Mouse (Mus musculus) thymus, adult 2 months (tissue): ENCODE measurements around the gene Amfr.

Experiments used
- CTCF ChIP-seq: fragments of 200-500 bp; IDR thresholded peaks from 2 replicates; pipeline ENCODE4 v1.5.1; 2012; ENCODE audit warnings: mild to moderate bottlenecking, control low read depth, low read length, moderate library complexity, borderline replicate concordance; ENCODE audit not compliant: control insufficient read depth, poor library complexity, insufficient read depth; ENCODE audit errors: extremely low read depth
- POLR2A ChIP-seq: fragments of 200-500 bp; IDR thresholded peaks from 2 replicates; pipeline ENCODE4 v1.6.1; 2012; ENCODE audit warnings: mild to moderate bottlenecking, low read length, control low read depth, moderate library complexity; ENCODE audit not compliant: control insufficient read depth, poor library complexity, insufficient read depth; ENCODE audit errors: extremely low read depth

GRCm38 (mm10) chr8:93971451-93971850 is 41.2 kb downstream of the Amfr start:
- no peak for TF ChIP-seq POLR2A
- TF ChIP-seq CTCF, result no peak
